Mouse (Mus musculus) MEL (cell line): Measurements from ENCODE around the gene Gm42715. TPM values are rescaled to one million over a fixed set of nuclear protein-coding genes. Genes with fewer than 3 reads are reported as not detected.

Source experiments
- DNase-seq: peaks from one replicate; pipeline ENCODE4 v3.0.0; 2011; ENCODE audit warnings: low read depth, low spot score
- H3K27ac ChIP-seq: 2 replicates; pipeline ENCODE4 v1.5.1; 2012; ENCODE audit warnings: low read depth, mild to moderate bottlenecking, control low read depth, low read length, moderate library complexity; ENCODE audit not compliant: control insufficient read depth
- H3K27me3 ChIP-seq, 2 experiments: fragments of 150-350 bp in 1 of 2; sonication (generic) in 1 of 2; 2 replicates each; pipeline ENCODE4 v1.6.1; 2012; ENCODE audit warnings: low read length in 2 of 2, mild to moderate bottlenecking in 2 of 2, improper control_type of control experiment in 1 of 2, moderate library complexity in 1 of 2; ENCODE audit not compliant: insufficient read depth in 2 of 2, control insufficient read depth in 1 of 2
- H3K36me3 ChIP-seq, 2 experiments: 2 replicates each; pipeline ENCODE4 v1.6.1; 2012 to 2014; ENCODE audit warnings: low read length in 2 of 2, improper control_type of control experiment in 1 of 2, inconsistent platforms in 1 of 2, mild to moderate bottlenecking in 1 of 2; ENCODE audit not compliant: insufficient read depth in 2 of 2, control insufficient read depth in 1 of 2
- H3K4me1 ChIP-seq, 2 experiments: fragments of 150-350 bp in 1 of 2; sonication (generic) in 1 of 2; 2 replicates each; pipeline ENCODE4 v1.6.1; 2012; ENCODE audit warnings: low read length in 2 of 2, improper control_type of control experiment in 1 of 2, mild to moderate bottlenecking in 1 of 2; ENCODE audit not compliant: insufficient read depth in 2 of 2, control insufficient read depth in 1 of 2
- H3K4me3 ChIP-seq, 2 experiments: fragments of 150-350 bp in 1 of 2; sonication (generic) in 1 of 2; 2 replicates each; pipeline ENCODE4 v1.5.1; 2012; ENCODE audit warnings: low read depth in 2 of 2, low read length in 2 of 2, mild to moderate bottlenecking in 2 of 2, moderate library complexity in 2 of 2, control low read depth in 1 of 2, improper control_type of control experiment in 1 of 2; ENCODE audit not compliant: control insufficient read depth in 1 of 2, insufficient read depth in 1 of 2
- H3K79me2 ChIP-seq: 2 replicates; pipeline ENCODE4 v1.6.1; 2012; ENCODE audit warnings: mild to moderate bottlenecking, low read length, moderate library complexity; ENCODE audit not compliant: control insufficient read depth, poor library complexity, insufficient read depth
- H3K9ac ChIP-seq: 2 replicates; pipeline ENCODE4 v1.6.1; 2012; ENCODE audit warnings: low read depth, mild to moderate bottlenecking, control low read depth, low read length, moderate library complexity; ENCODE audit not compliant: control insufficient read depth, poor library complexity, severe bottlenecking
- H3K9me3 ChIP-seq: fragments of 150-350 bp; sonication (generic); replicated peaks from 2 replicates; pipeline ENCODE4 v1.6.1; 2012; ENCODE audit warnings: mild to moderate bottlenecking, low read length, improper control_type of control experiment, moderate library complexity; ENCODE audit not compliant: insufficient read depth
- ELF1 ChIP-seq: IDR thresholded peaks from 2 replicates; pipeline ENCODE4 v1.6.1; 2014; ENCODE audit warnings: low read depth, mild to moderate bottlenecking, inconsistent platforms, low read length, improper control_type of control experiment, moderate library complexity
- GABPA ChIP-seq: IDR thresholded peaks from 2 replicates; pipeline ENCODE4 v1.6.1; 2012; ENCODE audit warnings: low read depth, mild to moderate bottlenecking, inconsistent platforms, low read length, improper control_type of control experiment, moderate library complexity
- GATA1 ChIP-seq: IDR thresholded peaks from 2 replicates; pipeline ENCODE4 v1.6.1; 2011; ENCODE audit warnings: low read depth, low read length, improper control_type of control experiment
- HCFC1 ChIP-seq: IDR thresholded peaks from 2 replicates; pipeline ENCODE4 v1.6.1; 2012; ENCODE audit warnings: low read depth, mild to moderate bottlenecking, inconsistent platforms, low read length, improper control_type of control experiment, moderate library complexity
- JUND ChIP-seq: IDR thresholded peaks from 2 replicates; pipeline ENCODE4 v1.6.1; 2011; ENCODE audit warnings: low read depth, mild to moderate bottlenecking, improper control_type of control experiment, low read length
- MAFK ChIP-seq: IDR thresholded peaks from 2 replicates; pipeline ENCODE4 v1.6.1; 2011; ENCODE audit warnings: low read depth, mild to moderate bottlenecking, low read length, improper control_type of control experiment, borderline replicate concordance
- MAX ChIP-seq: IDR thresholded peaks from 2 replicates; pipeline ENCODE4 v1.6.1; 2011; ENCODE audit warnings: low read length, improper control_type of control experiment
- MAZ ChIP-seq: IDR thresholded peaks from 2 replicates; pipeline ENCODE4 v1.6.1; 2012; ENCODE audit warnings: low read depth, mild to moderate bottlenecking, inconsistent platforms, low read length, improper control_type of control experiment
- MXI1 ChIP-seq: IDR thresholded peaks from 2 replicates; pipeline ENCODE4 v1.6.1; 2011; ENCODE audit warnings: mild to moderate bottlenecking, low read depth, low read length, improper control_type of control experiment
- MYC ChIP-seq: IDR thresholded peaks from 2 replicates; pipeline ENCODE4 v1.6.1; 2011; ENCODE audit warnings: low read depth, mild to moderate bottlenecking, low read length, improper control_type of control experiment, moderate library complexity
- NRF1 ChIP-seq: IDR thresholded peaks from 2 replicates; pipeline ENCODE4 v1.6.1; 2014; ENCODE audit warnings: low read depth, mild to moderate bottlenecking, inconsistent platforms, low read length, improper control_type of control experiment, moderate library complexity; ENCODE audit not compliant: poor library complexity, insufficient read depth, severe bottlenecking
- POLR2A ChIP-seq, 2 experiments: IDR thresholded peaks; 2 replicates each; pipeline ENCODE4 v1.6.1; 2011 to 2012; ENCODE audit warnings: low read length in 2 of 2, mild to moderate bottlenecking in 2 of 2, control low read depth in 1 of 2, improper control_type of control experiment in 1 of 2, low read depth in 1 of 2, moderate library complexity in 1 of 2; ENCODE audit not compliant: control insufficient read depth in 1 of 2, insufficient read depth in 1 of 2, poor library complexity in 1 of 2
- RAD21 ChIP-seq: IDR thresholded peaks from 2 replicates; pipeline ENCODE4 v1.6.1; 2011; ENCODE audit warnings: mild to moderate bottlenecking, low read depth, low read length, improper control_type of control experiment
- SIN3A ChIP-seq: IDR thresholded peaks from 2 replicates; pipeline ENCODE4 v1.6.1; 2012; ENCODE audit warnings: low read length, improper control_type of control experiment, inconsistent platforms
- TCF12 ChIP-seq: IDR thresholded peaks from 2 replicates; pipeline ENCODE4 v1.6.1; 2014; ENCODE audit warnings: low read depth, mild to moderate bottlenecking, inconsistent platforms, low read length, improper control_type of control experiment, moderate library complexity
- UBTF ChIP-seq: IDR thresholded peaks from 2 replicates; pipeline ENCODE4 v1.6.1; 2012; ENCODE audit warnings: low read depth, mild to moderate bottlenecking, inconsistent platforms, low read length, improper control_type of control experiment, moderate library complexity, borderline replicate concordance; ENCODE audit not compliant: insufficient read depth
- USF2 ChIP-seq, 2 experiments: IDR thresholded peaks; 2 replicates each; pipeline ENCODE4 v1.6.1; 2011 to 2012; ENCODE audit warnings: improper control_type of control experiment in 2 of 2, low read length in 2 of 2, borderline replicate concordance in 1 of 2, inconsistent platforms in 1 of 2, low read depth in 1 of 2, mild to moderate bottlenecking in 1 of 2; ENCODE audit not compliant: insufficient read depth in 1 of 2
- ZKSCAN1 ChIP-seq: IDR thresholded peaks from 2 replicates; pipeline ENCODE4 v1.6.1; 2012; ENCODE audit warnings: low read depth, mild to moderate bottlenecking, inconsistent platforms, low read length, improper control_type of control experiment, moderate library complexity
- ZNF384 ChIP-seq: IDR thresholded peaks from 2 replicates; pipeline ENCODE4 v1.6.1; 2012; ENCODE audit warnings: low read depth, mild to moderate bottlenecking, inconsistent platforms, low read length, improper control_type of control experiment
- polyA plus RNA-seq, 2 experiments: library from polyadenylated mRNA; stranded (reverse) in 1 of 2; unstranded in 1 of 2; fragments of >175 nt in 1 of 2; fragments of >200 nt in 1 of 2; gene quantifications; 2 replicates each; pipeline versions ENCODE4 v1.2.1 to v1.2.4; 2012; ENCODE audit warnings: low replicate concordance in 2 of 2, low read depth in 1 of 2; ENCODE audit not compliant: insufficient read length in 2 of 2, insufficient read depth in 1 of 2, missing spikeins in 1 of 2
- total RNA-seq: library from RNA; depleted of rRNA; stranded (reverse); fragments of 300-350 nt; gene quantifications from 2 replicates; pipeline ENCODE4 v1.2.3, GENCODE M21; 2012

Gene Gm42715
- total and polyA plus RNA-seq, 3 experiments, result 9.0 to 25.4 TPM; not detected in 1

GRCm38 (mm10) chr7:127474378-127475070 is 44.9 kb upstream of the Gm42715 start:
- H3K9me3 ChIP-seq, result no peaks in the 10 kb centered on the region
- H3K36me3 ChIP-seq, result peaks cover 0 to 12% of the 10 kb centered on the region in 2 experiments
- no peak overlapping the region for H3K27ac ChIP-seq
- no peak overlapping the region for H3K4me3 ChIP-seq
- H3K79me2 ChIP-seq, result peaks cover 28% of the 10 kb centered on the region
- no peak for DNase-seq
- peaks cover 0 to 9% of the 10 kb centered on the region in 2 experiments; a peak in 3 of 4 replicates for H3K4me1 ChIP-seq
- TF ChIP-seq TCF12, result no peak
- TF ChIP-seq SIN3A, result 0 out of 2 replicates have a peak, but pooled peaks have one; percentile 8
- H3K27me3 ChIP-seq, result no peaks in the 10 kb centered on the region
- no peak overlapping the region for H3K9ac ChIP-seq

DNA sequence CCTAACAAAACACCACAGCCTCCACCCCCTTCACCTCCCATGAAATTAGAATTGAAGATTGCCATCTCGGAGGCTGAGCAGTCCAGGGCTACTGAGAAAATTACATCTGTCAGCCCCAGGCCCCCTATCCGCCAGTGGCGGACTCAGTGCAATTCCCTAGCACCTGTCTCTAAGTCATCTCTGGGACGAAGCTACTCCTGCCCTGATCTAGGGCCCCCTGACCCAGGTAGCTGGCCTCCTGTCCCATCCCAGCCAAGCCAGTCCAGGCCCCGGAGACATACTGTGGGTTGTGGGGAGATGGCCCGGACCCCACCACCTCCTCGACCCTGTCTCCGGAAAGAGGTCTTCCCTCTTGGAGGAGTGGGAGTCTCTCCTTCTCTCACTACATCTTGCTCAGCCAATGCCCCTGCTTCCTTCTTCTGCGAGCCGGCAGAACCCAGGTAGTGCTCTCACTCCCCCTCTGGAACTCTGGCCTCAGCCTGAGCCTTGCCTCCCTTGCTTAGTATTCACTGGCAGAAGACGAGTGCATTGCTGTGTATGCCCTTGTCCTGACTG is 44.1 kb upstream of the Gm42715 start:
- peaks cover 30% of the 10 kb centered on the region for H3K79me2 ChIP-seq
- no peak overlapping the region for H3K9ac ChIP-seq
- DNase-seq, result no peak
- H3K9me3 ChIP-seq, result no peaks in the 10 kb centered on the region
- TF ChIP-seq USF2 (IDR thresholded peaks at IDR 0.05; ENCODE audit: borderline replicate concordance in 1 of 2, insufficient read depth in 1 of 2, low read depth in 1 of 2, low read length in 2 of 2), result no peak
- TF ChIP-seq JUND, result no peak
- no peak for TF ChIP-seq RAD21
- TF ChIP-seq ELF1, result no peak
- no peak for TF ChIP-seq MAFK
- no peak for TF ChIP-seq MAX
- no peak for TF ChIP-seq NRF1
- no peak for TF ChIP-seq GATA1
- TF ChIP-seq POLR2A (IDR thresholded peaks at IDR 0.05; ENCODE audit: control insufficient read depth in 1 of 2, insufficient read depth in 1 of 2, low read depth in 1 of 2, low read length in 2 of 2, poor library complexity in 1 of 2), result no peak
- TF ChIP-seq HCFC1, result no peak
- no peak for TF ChIP-seq ZNF384
- peaks cover 0 to 13% of the 10 kb centered on the region in 2 experiments; a peak in 3 of 4 replicates for H3K4me1 ChIP-seq
- H3K27ac ChIP-seq, result no peak overlapping the region
- H3K27me3 ChIP-seq, result no peaks in the 10 kb centered on the region
- no peak overlapping the region for H3K4me3 ChIP-seq
- H3K36me3 ChIP-seq, result peaks cover 0 to 17% of the 10 kb centered on the region in 2 experiments

DNA sequence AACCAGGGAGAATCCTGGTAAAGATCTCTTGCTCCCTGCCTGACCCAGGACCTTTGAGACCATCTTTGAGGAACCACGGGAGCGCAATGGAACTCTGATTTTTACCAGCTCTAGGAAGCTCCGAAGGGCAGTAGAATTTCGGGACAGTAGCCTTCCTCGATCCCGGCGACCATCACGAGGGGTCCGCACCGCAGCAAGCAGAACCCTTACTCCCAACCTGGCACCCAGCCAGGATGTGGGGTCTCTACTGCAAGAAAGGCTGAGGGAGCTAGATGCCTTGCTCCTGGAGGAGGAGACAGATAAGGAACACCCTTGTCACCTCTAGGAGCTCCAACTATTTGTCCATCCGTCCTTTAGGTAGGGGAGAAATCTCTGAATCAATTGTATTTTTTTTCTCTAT is 43.0 kb upstream of the Gm42715 start:
- peaks cover 0 to 20% of the 10 kb centered on the region in 2 experiments; a peak in 3 of 4 replicates for H3K4me1 ChIP-seq
- no peaks in the 10 kb centered on the region for H3K27me3 ChIP-seq
- H3K27ac ChIP-seq, result no peak overlapping the region
- H3K9me3 ChIP-seq, result no peaks in the 10 kb centered on the region
- peaks cover 0 to 19% of the 10 kb centered on the region in 2 experiments for H3K36me3 ChIP-seq
- DNase-seq, result no peak
- TF ChIP-seq ELF1, result no peak
- TF ChIP-seq NRF1, result no peak
- TF ChIP-seq MAFK, result no peak
- no peak for TF ChIP-seq ZKSCAN1
- TF ChIP-seq MXI1, result no peak
- no peak for TF ChIP-seq MYC
- no peak for TF ChIP-seq UBTF
- no peak for TF ChIP-seq GABPA
- TF ChIP-seq ZNF384, result no peak
- no peak for TF ChIP-seq MAZ
- H3K4me3 ChIP-seq, result no peak overlapping the region
- H3K9ac ChIP-seq, result no peak overlapping the region
- peaks cover 37% of the 10 kb centered on the region for H3K79me2 ChIP-seq
